Comparison of ENCODE assay signal across 9 mouse cellular contexts in the genomic region with DNA sequence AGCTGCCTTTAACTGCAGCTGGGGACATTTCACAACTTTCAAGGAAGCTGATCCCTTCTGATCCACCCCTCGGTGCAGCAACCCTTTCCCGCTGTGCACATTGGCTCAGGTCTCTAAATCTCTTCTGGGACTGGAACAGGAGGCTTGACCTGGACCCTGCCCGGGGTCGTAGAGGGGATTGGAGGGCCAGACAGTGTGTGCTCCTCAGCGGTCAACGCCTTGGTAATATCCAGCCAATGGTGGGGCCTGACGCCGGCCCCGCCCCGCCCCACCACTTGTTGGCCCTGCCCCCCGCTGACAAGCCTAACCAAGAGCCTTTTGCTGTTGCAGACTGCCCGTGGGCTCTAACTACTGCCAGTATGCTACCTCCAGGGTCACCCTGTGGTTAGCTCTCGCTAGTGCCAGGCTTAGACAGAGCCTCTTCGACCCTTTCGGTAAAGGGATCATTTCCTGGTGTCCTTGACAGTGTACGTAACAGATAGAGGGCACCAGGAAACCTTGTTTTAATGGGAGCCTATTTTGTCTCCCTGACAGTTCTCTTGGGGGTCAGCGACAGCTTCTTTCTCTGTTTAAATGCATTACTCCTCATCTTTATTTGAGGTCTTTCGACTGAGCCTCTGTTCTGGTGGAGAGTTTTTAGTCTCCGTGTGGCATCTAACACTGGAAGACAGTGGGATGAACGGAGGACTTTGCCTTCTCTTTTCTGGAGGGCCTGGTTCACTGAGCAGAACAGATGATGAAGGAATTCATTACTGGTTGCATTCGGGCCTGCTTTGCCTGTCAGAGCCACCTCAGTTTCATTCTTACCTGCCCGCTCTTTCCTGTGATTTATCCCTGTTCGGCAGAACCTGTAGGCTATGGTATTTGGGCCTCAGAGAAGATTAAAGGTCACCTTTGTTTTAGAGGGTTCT. TPM values are rescaled to one million over a fixed set of nuclear protein-coding genes. Genes with fewer than 3 reads are reported as not detected.
DNase-seq lines count a peak whose midpoint lies in the region; ATAC-seq and TF ChIP-seq lines count a peak whose summit lies in the region.
"Had no signal": no experiment of that assay in that cellular context is flagged by ENCODE, and none has a peak within 500 bp of the region (broad histone marks: within the 10 kb centered on the region; RNA-seq: fewer than 3 reads in every experiment).

No protein-coding gene starts in this region.

- TF ChIP-seq POLR2A in myocyte (IDR thresholded peaks at IDR 0.05; ENCODE audit: insufficient read length, low read depth): no peak

- no peaks in the 10 kb centered on the region for H3K27me3 ChIP-seq in hindbrain, embryonic 13.5 days
- no peaks in the 10 kb centered on the region for H3K27me3 ChIP-seq in limb, embryonic 15.5 days
- no peaks in the 10 kb centered on the region for H3K27me3 ChIP-seq in myocyte (ENCODE audit: control insufficient read depth, insufficient read depth, insufficient read length)

- ATAC-seq in hindbrain, embryonic 13.5 days (ENCODE audit: low FRiP score): no peak
- ATAC-seq in limb, embryonic 15.5 days (ENCODE audit: insufficient number of reproducible peaks, low FRiP score, low TSS enrichment, low read depth): peak; percentile 61

- H3K79me2 ChIP-seq in myocyte (ENCODE audit: control insufficient read depth, insufficient read depth): no peaks in the 10 kb centered on the region

- no peaks in the 10 kb centered on the region for H3K9me3 ChIP-seq in hindbrain, embryonic 13.5 days
- no peaks in the 10 kb centered on the region for H3K9me3 ChIP-seq in limb, embryonic 15.5 days

- peak overlapping the region; percentile 35 for H3K4me2 ChIP-seq in hindbrain, embryonic 13.5 days
- H3K4me2 ChIP-seq in limb, embryonic 15.5 days: peak overlapping the region; percentile 24; the same call in 1 of the 2 replicates
- peak overlapping the region; percentile 47 for H3K4me2 ChIP-seq in myocyte (ENCODE audit: low read depth)

- intact Hi-C loops in gastrocnemius, adult 2 months (cut with DNase I): no loop called here

- H3K4me1 ChIP-seq in hindbrain, embryonic 13.5 days (replicated peaks): peaks cover 6% of the 10 kb centered on the region
- H3K4me1 ChIP-seq in limb, embryonic 15.5 days: peaks cover 4% of the 10 kb centered on the region

- peak overlapping the region; percentile 35; the same call in 1 of the 2 replicates for H3K9ac ChIP-seq in hindbrain, embryonic 13.5 days
- no peak overlapping the region for H3K9ac ChIP-seq in limb, embryonic 15.5 days

- H3K4me3 ChIP-seq in gastrocnemius, adult 2 months: peak overlapping the region; percentile 53
- H3K4me3 ChIP-seq in hindbrain, embryonic 13.5 days: no peak overlapping the region
- H3K4me3 ChIP-seq in limb, embryonic 15.5 days: peak overlapping the region; percentile 1; the same call in 1 of the 2 replicates
- H3K4me3 ChIP-seq in myocyte: no peak overlapping the region

- no peak overlapping the region for H3ac ChIP-seq in myocyte (ENCODE audit: control insufficient read depth, insufficient read length)

- DNase-seq in adrenal gland, postnatal 10 days: peak; percentile 85
- DNase-seq in gastrocnemius, adult 2 months: peak; percentile 90
- DNase-seq in c-Kit-positive CD71-positive TER-119-positive erythroid progenitor cells, embryonic 14.5 days (ENCODE audit: low spot score): no peak
- DNase-seq in left cerebral cortex, adult 9 months (ENCODE audit: low spot score in 2 of 2): no peak
- DNase-seq in cerebellum, adult 9-10 months: no peak

- no peak for TF ChIP-seq CTCF in gastrocnemius, adult 2 months (IDR thresholded peaks at IDR 0.05)

- peak overlapping the region; percentile 89 for H3K27ac ChIP-seq in gastrocnemius, adult 2 months
- no peak overlapping the region for H3K27ac ChIP-seq in hindbrain, embryonic 13.5 days
- no peak overlapping the region for H3K27ac ChIP-seq in limb, embryonic 15.5 days

- H3K36me3 ChIP-seq in hindbrain, embryonic 13.5 days: no peaks in the 10 kb centered on the region
- H3K36me3 ChIP-seq in limb, embryonic 15.5 days: peaks cover 52% of the 10 kb centered on the region
- H3K36me3 ChIP-seq in myocyte (ENCODE audit: control insufficient read depth, insufficient read depth): peaks cover 3% of the 10 kb centered on the region

- WGBS in hindbrain, embryonic 13.5 days: 34% methylated on average over 23 of the region's 23 CpGs
- WGBS in limb, embryonic 15.5 days: 39% methylated on average over 23 of the region's 23 CpGs

TF ChIP-seq in myocyte, 11 proteins besides CTCF, POLR2A, EP300 and RAD21:
- TF ChIP-seq MYOG (IDR thresholded peaks at IDR 0.05; ENCODE audit: control insufficient read depth in 1 of 3, insufficient read depth in 1 of 3, insufficient read length in 2 of 3, low read depth in 2 of 3): no peak
- no peak for TF ChIP-seq REST (IDR thresholded peaks at IDR 0.05; ENCODE audit: insufficient read depth, insufficient read length)
- no peak for TF ChIP-seq TCF3 (IDR thresholded peaks at IDR 0.05; ENCODE audit: insufficient read length, low read depth)
- no peak for TF ChIP-seq SRF (IDR thresholded peaks at IDR 0.05; ENCODE audit: control insufficient read depth, insufficient read length, low read depth)
- TF ChIP-seq MAX (IDR thresholded peaks at IDR 0.05; ENCODE audit: low read depth): no peak
- TF ChIP-seq USF1 (IDR thresholded peaks at IDR 0.05; ENCODE audit: low read depth): no peak
- no peak for TF ChIP-seq MYOD1 (IDR thresholded peaks at IDR 0.05; ENCODE audit: control insufficient read depth in 1 of 3, insufficient read length in 2 of 3, low read depth in 2 of 3)

RNA-seq across cellular contexts. Expression of a gene that starts 12.7 kb away (rescaled TPM):
- 1 to 10 TPM; 7.9 to 8.0 TPM for total RNA-seq in adrenal gland, postnatal 10 days (2021)
- total RNA-seq in gastrocnemius, adult 2 months (2021): 10 to 100 TPM in 1 of 2 experiments, 1 to 10 TPM in 1; 6.3 to 11.6 TPM
- polyA plus RNA-seq in hindbrain, embryonic 13.5 days (2015; fragmentation: Nextera tagmentation; extraction: Ambion mirVana): 2.5 and 3.3 TPM in 2 replicates
- polyA plus RNA-seq in limb, embryonic 15.5 days (2015; fragmentation: Nextera tagmentation; extraction: Ambion mirVana): 14.5 and 16.5 TPM in 2 replicates
- 2.0 TPM for polyA plus RNA-seq in myocyte (2012; fragmentation: generic; extraction: Trizol)

RNA-seq across cellular contexts. Expression of a gene that starts 24.6 kb away (rescaled TPM):
- 10 to 100 TPM; 66.0 to 69.7 TPM for total RNA-seq in adrenal gland, postnatal 10 days (2021)
- 10 to 100 TPM; 42.0 to 57.7 TPM for total RNA-seq in gastrocnemius, adult 2 months (2021)
- 59.2 and 61.9 TPM in 2 replicates for polyA plus RNA-seq in hindbrain, embryonic 13.5 days (2015; fragmentation: Nextera tagmentation; extraction: Ambion mirVana)
- polyA plus RNA-seq in limb, embryonic 15.5 days (2015; fragmentation: Nextera tagmentation; extraction: Ambion mirVana): 45.0 and 49.8 TPM in 2 replicates
- 102 TPM for polyA plus RNA-seq in myocyte (2012; fragmentation: generic; extraction: Trizol)

RNA-seq across cellular contexts. Expression of a gene that starts 28.9 kb away (rescaled TPM):
- 10 to 100 TPM in 1 of 2 experiments, 1 to 10 TPM in 1; 3.8 to 21.0 TPM for total RNA-seq in adrenal gland, postnatal 10 days (2021)
- 100 to 1,000 TPM in 1 of 2 experiments, 10 to 100 TPM in 1; 53.0 to 125 TPM for total RNA-seq in gastrocnemius, adult 2 months (2021)
- polyA plus RNA-seq in hindbrain, embryonic 13.5 days (2015; fragmentation: Nextera tagmentation; extraction: Ambion mirVana): not detected in 2 replicates
- 0.76 and 3.4 TPM in 2 replicates for polyA plus RNA-seq in limb, embryonic 15.5 days (2015; fragmentation: Nextera tagmentation; extraction: Ambion mirVana)
- 0.85 TPM for polyA plus RNA-seq in myocyte (2012; fragmentation: generic; extraction: Trizol)
- polyA plus RNA-seq: large intestine, adult 2 months had no signal

RNA-seq across cellular contexts. Expression of a gene that starts 35.1 kb away (rescaled TPM):
- total RNA-seq in adrenal gland, postnatal 10 days (2021): 1 to 10 TPM; 1.3 to 2.1 TPM
- under 1 TPM; 0.28 to 0.41 TPM for total RNA-seq in gastrocnemius, adult 2 months (2021)
- 2.0 and 3.1 TPM in 2 replicates for polyA plus RNA-seq in hindbrain, embryonic 13.5 days (2015; fragmentation: Nextera tagmentation; extraction: Ambion mirVana)
- 0.96 TPM in 2 replicates for polyA plus RNA-seq in limb, embryonic 15.5 days (2015; fragmentation: Nextera tagmentation; extraction: Ambion mirVana)
- polyA plus RNA-seq in myocyte (2012; fragmentation: generic; extraction: Trizol): 0.13 TPM

RNA-seq across cellular contexts. Expression of a gene that starts 52.8 kb away (rescaled TPM):
- 10 to 100 TPM; 29.5 to 31.3 TPM for total RNA-seq in adrenal gland, postnatal 10 days (2021)
- total RNA-seq in gastrocnemius, adult 2 months (2021): 1 to 10 TPM; 2.0 to 3.8 TPM
- 16.8 and 17.6 TPM in 2 replicates for polyA plus RNA-seq in hindbrain, embryonic 13.5 days (2015; fragmentation: Nextera tagmentation; extraction: Ambion mirVana)
- 45.5 and 49.2 TPM in 2 replicates for polyA plus RNA-seq in limb, embryonic 15.5 days (2015; fragmentation: Nextera tagmentation; extraction: Ambion mirVana)
- 16.2 TPM for polyA plus RNA-seq in myocyte (2012; fragmentation: generic; extraction: Trizol)

Comparison
In these comparisons a context has a peak if more than half of its experiments do, and no peak if none do; other contexts are left out.
1. DNase-seq: peak in adrenal gland, postnatal 10 days (single experiment) and gastrocnemius, adult 2 months (single experiment); none in c-Kit-positive CD71-positive TER-119-positive erythroid progenitor cells, embryonic 14.5 days (single experiment), left cerebral cortex, adult 9 months (0 of 2) and cerebellum, adult 9-10 months (single experiment).
2. H3K4me3 ChIP-seq: peak in gastrocnemius, adult 2 months (single experiment) and limb, embryonic 15.5 days (single experiment); none in hindbrain, embryonic 13.5 days (single experiment) and myocyte (single experiment).
3. Peak in every context shown above with its lines, with median percentiles within 50 percentile points of each other: H3K4me2 ChIP-seq.